Mouse (Mus musculus): ENCODE results near the gene Prkcb.
A peak's percentile ranks its signal among the peaks of the same experiment; 100 is the strongest.
"Not testable (repeated sequence)": the region's sequence is repeated elsewhere in the genome, so short reads cannot be mapped to it uniquely, and the experiment has no call there.

Gene Prkcb

GRCm38 (mm10) chr7:122288605-122289242, at the start of gene Prkcb:
Gene Prkcb (plus strand): TSS chr7:122288751.
- DNase-seq, result peak; percentile 82

- no peak for DNase-seq
Observed at GRCm38 (mm10) chr7:122238939-122239338, 49.6 kb upstream of the Prkcb start.

- DNase-seq, result no peak
Observed at GRCm38 (mm10) chr7:122240413-122241119, 48.0 kb upstream of the Prkcb start.

GRCm38 (mm10) chr7:122242260-122242659, 46.3 kb upstream of the Prkcb start:
- peak; percentile 76 for DNase-seq

- not testable (repeated sequence) for DNase-seq
Observed at GRCm38 (mm10) chr7:122242744-122243143, 45.8 kb upstream of the Prkcb start.

- DNase-seq, result no peak
Observed at GRCm38 (mm10) chr7:122244166-122244565, 44.4 kb upstream of the Prkcb start.

- DNase-seq, result no peak
Observed at GRCm38 (mm10) chr7:122244584-122244983, 44.0 kb upstream of the Prkcb start.

GRCm38 (mm10) chr7:122245976-122246375, 42.6 kb upstream of the Prkcb start:
- peak; percentile 53 for DNase-seq

GRCm38 (mm10) chr7:122247254-122247864, 41.2 kb upstream of the Prkcb start:
- DNase-seq, result no peak

- DNase-seq, result no peak
Observed at GRCm38 (mm10) chr7:122249321-122249821, 39.2 kb upstream of the Prkcb start.

GRCm38 (mm10) chr7:122251197-122252011, 37.1 kb upstream of the Prkcb start:
- DNase-seq, result peak; percentile 83

- DNase-seq, result no peak
Observed at GRCm38 (mm10) chr7:122256722-122257121, 31.8 kb upstream of the Prkcb start.

- no peak for DNase-seq
Observed at GRCm38 (mm10) chr7:122258521-122258920, 30.0 kb upstream of the Prkcb start.

GRCm38 (mm10) chr7:122260055-122260602, 28.4 kb upstream of the Prkcb start:
- DNase-seq, result no peak

- no peak for DNase-seq
Observed at GRCm38 (mm10) chr7:122268983-122269486, 19.5 kb upstream of the Prkcb start.

- no peak for DNase-seq
Observed at GRCm38 (mm10) chr7:122272334-122272733, 16.2 kb upstream of the Prkcb start.

- DNase-seq, result no peak
Observed at GRCm38 (mm10) chr7:122279580-122279979, 9.0 kb upstream of the Prkcb start.

GRCm38 (mm10) chr7:122280334-122280733, 8.2 kb upstream of the Prkcb start:
- DNase-seq, result no peak

GRCm38 (mm10) chr7:122282584-122282983, 6.0 kb upstream of the Prkcb start:
- DNase-seq, result no peak

- no peak for DNase-seq
Observed at GRCm38 (mm10) chr7:122287217-122287616, 1.3 kb upstream of the Prkcb start.

GRCm38 (mm10) chr7:122289243-122290111, 926 bp downstream of the Prkcb start:
- no peak for DNase-seq
